Mouse (Mus musculus) brain, embryonic 14.5 days (tissue): ENCODE measurements at regions not wholly inside any gene's neighbourhood (a gene's known extent, or its start where the extent isn't known, plus 50 kb on each side); places are given as distances from the start of the nearest gene placed in this dataset.

Experiments
- CTCF ChIP-seq: fragments of 200-500 bp; IDR thresholded peaks from 2 replicates; pipeline ENCODE4 v1.5.1; 2012; ENCODE audit warnings: inconsistent platforms, mild to moderate bottlenecking, moderate library complexity, borderline replicate concordance; ENCODE audit not compliant: insufficient read depth, insufficient read length; ENCODE audit errors: extremely low read depth
- POLR2A ChIP-seq: fragments of 200-500 bp; IDR thresholded peaks from 2 replicates; pipeline ENCODE4 v1.6.1; 2012; ENCODE audit warnings: mild to moderate bottlenecking, inconsistent platforms, borderline replicate concordance; ENCODE audit not compliant: poor library complexity, insufficient read depth, insufficient read length, severe bottlenecking; ENCODE audit errors: extremely low read depth

GRCm38 (mm10) chr7:135888598-135888997 lies 172.4 kb upstream of the Mki67 start:
- no peak for TF ChIP-seq CTCF
- no peak for TF ChIP-seq POLR2A
